Mouse (Mus musculus) ES-E14 (cell line): ENCODE data around the gene Elk1. TPM values are rescaled to one million over a fixed set of nuclear protein-coding genes. Genes with fewer than 3 reads are reported as not detected.
A peak's percentile ranks its signal among the peaks of the same experiment; 100 is the strongest.

Source experiments
- DNase-seq: peaks from one replicate; pipeline ENCODE4 v3.0.0-alpha.2; 2013; ENCODE audit warnings: low read depth, low spot score
- H3K27ac ChIP-seq: 2 replicates; pipeline ENCODE4 v1.5.1; 2012; ENCODE audit warnings: low read depth, mild to moderate bottlenecking, low read length, moderate library complexity, mixed read lengths; ENCODE audit not compliant: poor library complexity, insufficient read depth, severe bottlenecking
- H3K36me3 ChIP-seq: 2 replicates; pipeline ENCODE4 v1.6.1; 2012; ENCODE audit warnings: mild to moderate bottlenecking, low read length, moderate library complexity, mixed read lengths; ENCODE audit not compliant: control insufficient read depth, poor library complexity, insufficient read depth, severe bottlenecking
- H3K4me1 ChIP-seq, 2 experiments: fragments of 150-350 bp in 1 of 2; sonication (generic) in 1 of 2; 2 replicates each; pipeline ENCODE4 v1.6.1; 2012; ENCODE audit warnings: low read length in 2 of 2, mild to moderate bottlenecking in 1 of 2, mixed read lengths in 1 of 2; ENCODE audit not compliant: control insufficient read depth in 2 of 2, insufficient read depth in 2 of 2, poor library complexity in 1 of 2
- H3K4me3 ChIP-seq, 2 experiments: fragments of 150-350 bp in 1 of 2; sonication (generic) in 1 of 2; 2 replicates each; pipeline ENCODE4 v1.5.1; 2012; ENCODE audit warnings: low read length in 2 of 2, low read depth in 1 of 2, mild to moderate bottlenecking in 1 of 2, mixed read lengths in 1 of 2; ENCODE audit not compliant: insufficient read depth in 1 of 2, poor library complexity in 1 of 2, severe bottlenecking in 1 of 2
- H3K9ac ChIP-seq: 2 replicates; pipeline ENCODE4 v1.6.1; 2012; ENCODE audit warnings: low read depth, mild to moderate bottlenecking, low read length, mixed read lengths; ENCODE audit not compliant: poor library complexity, insufficient read depth, severe bottlenecking
- H3K9me3 ChIP-seq: fragments of 150-350 bp; sonication (generic); 2 replicates; pipeline ENCODE4 v1.6.1; 2012; ENCODE audit warnings: low read depth, mild to moderate bottlenecking, low read length; ENCODE audit not compliant: control insufficient read depth, insufficient read depth
- CHD2 ChIP-seq: IDR thresholded peaks from 2 replicates; pipeline ENCODE4 v1.6.1; 2014; ENCODE audit warnings: mild to moderate bottlenecking, low read depth, low read length, inconsistent platforms
- HCFC1 ChIP-seq: IDR thresholded peaks from 2 replicates; pipeline ENCODE4 v1.6.1; 2012; ENCODE audit warnings: low read length, inconsistent platforms, borderline replicate concordance; ENCODE audit not compliant: insufficient read depth
- MAFK ChIP-seq: IDR thresholded peaks from 2 replicates; pipeline ENCODE4 v1.6.1; 2014; ENCODE audit warnings: mild to moderate bottlenecking, low read depth, low read length, inconsistent platforms; ENCODE audit not compliant: insufficient read depth
- ZC3H11A ChIP-seq: IDR thresholded peaks from 2 replicates; pipeline ENCODE4 v1.6.1; 2012; ENCODE audit warnings: low read depth, mild to moderate bottlenecking, inconsistent platforms, low read length, borderline replicate concordance
- ZNF384 ChIP-seq: IDR thresholded peaks from 2 replicates; pipeline ENCODE4 v1.6.1; 2012; ENCODE audit warnings: low read depth, low read length, inconsistent platforms
- in situ Hi-C, 2 experiments: fragments of 600-800 bp; cut with MboI; formaldehyde crosslinking; loops; one replicate each; pipeline ENCODE4 v1.15.1; 2025; ENCODE audit warnings: low sequenced_read_pairs in 2 of 2, inconsistent platforms in 1 of 2; ENCODE audit not compliant: unreplicated experiment in 2 of 2
- total RNA-seq: library from RNA; depleted of rRNA; stranded (reverse); fragments of 300-350 nt; gene quantifications from 2 replicates; pipeline ENCODE4 v1.2.3, GENCODE M21; 2012; rRNA removed

Elk1 gene
- total RNA-seq, 1 experiment = 8.4 TPM

- Histone ChIP-seq H3K4me3 (no peak overlapping the region), H3K36me3 (no peaks in the 10 kb centered on the region), H3K9ac (no peak overlapping the region), H3K27ac (no peak overlapping the region), H3K9me3 (no peaks in the 10 kb centered on the region), H3K4me1 (peaks cover 3 to 7% of the 10 kb centered on the region in 2 experiments; a peak in 1 of 4 replicates)
- in situ Hi-C loops = no loop called here
- TF ChIP-seq CHD2 (no peak), HCFC1 (no peak), ZNF384 (no peak), ZC3H11A (no peak), MAFK (no peak)
- no peak for DNase-seq
Observed at GRCm38 (mm10) chrX:20913726-20914125, 36.7 kb downstream of the Elk1 start.

GRCm38 (mm10) chrX:20910074-20910473 is 40.3 kb downstream of the Elk1 start:
- DNase-seq = peak; percentile 37
- no peak overlapping the region; the same call in 1 of the 2 replicates for H3K27ac ChIP-seq
- no peaks in the 10 kb centered on the region for H3K36me3 ChIP-seq
- no peaks in the 10 kb centered on the region for H3K9me3 ChIP-seq
- in situ Hi-C loops = no loop called here
- TF ChIP-seq HCFC1 = no peak
- peak; percentile 86 for TF ChIP-seq MAFK
- H3K4me1 ChIP-seq = peaks cover 3 to 7% of the 10 kb centered on the region in 2 experiments; a peak in 1 of 4 replicates
- no peak overlapping the region for H3K9ac ChIP-seq
- H3K4me3 ChIP-seq = no peak overlapping the region

Other genes with a start within 250 kb of the Elk1 start
- gene Usp11, start 246.7 kb downstream of the Elk1 start, total RNA-seq = 16.8 and 43.4 TPM in 2 replicates
- 81.8 and 93.1 TPM in 2 replicates for gene Araf, start 152.8 kb downstream of the Elk1 start, total RNA-seq
- gene Timp1, start 80.4 kb downstream of the Elk1 start, total RNA-seq = 88.4 and 130 TPM in 2 replicates
- 1.6 and 1.7 TPM in 2 replicates for gene Syn1, start 29.6 kb downstream of the Elk1 start, total RNA-seq
- 4.4 and 9.6 TPM in 2 replicates for gene Cfp, start 19.1 kb downstream of the Elk1 start, total RNA-seq
- 37.0 and 41.5 TPM in 2 replicates for gene Uxt, start 11.4 kb upstream of the Elk1 start, total RNA-seq
- gene Zfp182, start 111.7 kb upstream of the Elk1 start, total RNA-seq = 5.1 and 5.2 TPM in 2 replicates
- not detected in 2 replicates for gene Spaca5, start 117.8 kb upstream of the Elk1 start, total RNA-seq
- 0.79 and 0.80 TPM in 2 replicates for gene Zfp300, start 138.9 kb upstream of the Elk1 start, total RNA-seq
- gene Ssxa1, start 165.2 kb upstream of the Elk1 start, total RNA-seq = not detected in 2 replicates
- gene Gm21876, start 225.0 kb upstream of the Elk1 start, total RNA-seq = not detected in 2 replicates